Mouse (Mus musculus) liver, postnatal 0 days (tissue): ENCODE results near the gene Gpn2.

Experiments used
- CTCF ChIP-seq: sonication (generic); IDR thresholded peaks from 2 replicates; pipeline ENCODE4 v1.5.1; 2016; ENCODE audit warnings: antibody characterized with exemption, low read depth
- EP300 ChIP-seq: IDR thresholded peaks from 2 replicates; pipeline ENCODE4 v1.6.1; 2016; ENCODE audit warnings: antibody characterized with exemption, low read depth, mild to moderate bottlenecking

GRCm38 (mm10) chr4:133614274-133614761 lies 30.2 kb downstream of the Gpn2 start:
- no peak for TF ChIP-seq CTCF
- TF ChIP-seq EP300: no peak
